Mouse (Mus musculus) lung, adult 2 months (tissue): ENCODE measurements around the gene Tnfsf18. TPM values are rescaled to one million over a fixed set of nuclear protein-coding genes. Genes with fewer than 3 reads are reported as not detected.

Source experiments
- DNase-seq: peaks from one replicate; pipeline ENCODE4 v3.0.0; 2022
- H3K4me1 ChIP-seq: fragments of 200-500 bp; 2 replicates; pipeline ENCODE4 v1.6.1; 2011; ENCODE audit warnings: low read length; ENCODE audit not compliant: control insufficient read depth, insufficient read depth
- H3K4me3 ChIP-seq: fragments of 200-500 bp; replicated peaks from 2 replicates; pipeline ENCODE3; 2011; ENCODE audit warnings: low read depth, mild to moderate bottlenecking, control low read depth, low read length; ENCODE audit errors: extremely low read depth
- CTCF ChIP-seq: fragments of 200-500 bp; IDR thresholded peaks from 2 replicates; pipeline ENCODE4 v1.5.1; 2011; ENCODE audit warnings: mild to moderate bottlenecking, low read length, control low read depth; ENCODE audit not compliant: insufficient read depth
- POLR2A ChIP-seq: fragments of 200-500 bp; IDR thresholded peaks from 2 replicates; pipeline ENCODE4 v1.6.1; 2011; ENCODE audit warnings: low read depth, mild to moderate bottlenecking, control low read depth, low read length, borderline replicate concordance; ENCODE audit errors: extremely low read depth
- WGBS: fragments of 180-500 bp; shearing (Covaris S2); methylation state at CpG from one replicate; pipeline ENCODE4 v1.1.7; 2018; 5-methylcytosine and 5-hydroxymethylcytosine counted together
- polyA plus RNA-seq: library from polyadenylated mRNA; depleted of rRNA; stranded (reverse); fragments of >200 nt; gene quantifications from 2 replicates; pipeline ENCODE4 v1.2.3, GENCODE M21; 2012; rRNA removed

Tnfsf18 gene
- polyA plus RNA-seq, result not detected in 2 replicates

DNA sequence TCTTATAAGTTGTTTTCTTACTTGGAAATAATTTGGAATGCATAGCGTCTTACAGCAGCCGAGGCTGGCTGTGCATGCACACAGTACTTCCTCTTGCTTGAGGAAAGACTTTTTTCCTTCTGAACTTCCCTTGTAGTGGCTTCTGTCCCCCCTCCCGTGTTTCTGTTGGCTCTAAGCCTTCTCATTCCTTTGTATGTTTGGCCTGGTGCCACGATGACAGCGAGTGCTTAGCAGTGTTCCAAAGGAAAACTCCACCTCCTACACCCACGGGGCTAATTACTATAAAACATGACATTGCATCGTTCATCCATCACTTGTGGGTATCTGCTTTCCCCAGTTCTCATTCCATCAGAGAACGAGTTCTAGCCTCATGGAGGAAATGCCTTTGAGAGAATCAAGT lies at the start of gene Tnfsf18:
Tnfsf18 (plus strand) TSS at position 313 of the 400 bp plus-strand sequence.
- peak; percentile 16 for DNase-seq
- H3K4me3 ChIP-seq, result no peak within 1 kb of the TSS
- peaks cover 4% of the 10 kb centered on the region for H3K4me1 ChIP-seq
- WGBS, result 1% methylated on average over 8 of the region's 8 CpGs
- TF ChIP-seq CTCF (no peak), POLR2A (no peak)

DNA sequence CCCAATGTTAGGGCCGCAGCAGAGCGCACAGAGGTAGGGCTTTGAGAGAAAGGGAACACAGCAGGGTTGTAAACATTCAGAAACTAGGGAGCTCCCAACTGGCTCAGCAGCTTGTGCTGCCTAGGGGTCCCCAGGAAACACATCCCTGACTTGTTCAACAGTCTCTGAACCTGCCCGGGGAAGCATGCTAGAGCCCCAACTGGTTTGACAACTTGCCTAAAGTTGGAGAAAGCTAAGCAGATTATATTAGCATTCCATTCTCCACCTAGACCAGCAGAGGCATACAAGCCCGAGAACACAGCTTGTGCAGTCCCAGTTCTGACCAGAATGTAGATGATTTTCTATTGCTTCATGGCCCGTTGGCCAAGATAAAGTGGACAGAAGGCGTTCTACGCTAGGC lies 49.6 kb upstream of the Tnfsf18 start:
- TF ChIP-seq CTCF (no peak), POLR2A (no peak)
- Histone ChIP-seq H3K4me3 (no peak overlapping the region), H3K4me1 (no peaks in the 10 kb centered on the region)
- 70% methylated on average over 7 of the region's 7 CpGs for WGBS
- no peak for DNase-seq

DNA sequence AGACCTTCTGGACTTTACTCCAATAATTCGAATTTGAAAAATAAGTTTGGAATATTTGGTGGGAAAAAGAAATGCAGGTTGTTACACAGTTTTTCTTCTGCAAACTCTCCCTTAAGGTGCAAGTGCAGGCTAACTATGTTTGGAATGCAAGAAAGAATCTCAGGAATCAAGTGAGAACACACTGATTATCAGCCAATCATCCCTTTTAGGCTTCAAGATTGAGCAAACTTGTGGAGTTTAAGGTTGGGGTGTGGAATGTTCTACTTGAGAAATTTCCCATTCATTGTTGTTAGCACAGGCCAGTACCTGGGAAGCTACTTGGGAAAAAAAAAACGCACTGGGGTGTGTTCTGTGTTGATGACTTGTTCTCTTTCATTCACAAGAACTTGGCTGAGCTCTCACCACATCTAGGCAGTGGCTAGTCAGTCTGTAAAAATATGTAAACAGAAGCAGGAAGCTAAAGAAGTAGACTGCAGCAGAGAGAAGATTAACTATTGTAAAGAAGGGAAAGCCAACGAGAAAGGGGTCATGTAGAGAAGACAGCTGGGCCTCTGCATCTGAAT lies 42.7 kb upstream of the Tnfsf18 start:
- Histone ChIP-seq H3K4me3 (no peak overlapping the region), H3K4me1 (no peaks in the 10 kb centered on the region)
- TF ChIP-seq CTCF (no peak), POLR2A (no peak)
- 20% methylated on average over 3 of the region's 3 CpGs for WGBS
- no peak for DNase-seq

DNA sequence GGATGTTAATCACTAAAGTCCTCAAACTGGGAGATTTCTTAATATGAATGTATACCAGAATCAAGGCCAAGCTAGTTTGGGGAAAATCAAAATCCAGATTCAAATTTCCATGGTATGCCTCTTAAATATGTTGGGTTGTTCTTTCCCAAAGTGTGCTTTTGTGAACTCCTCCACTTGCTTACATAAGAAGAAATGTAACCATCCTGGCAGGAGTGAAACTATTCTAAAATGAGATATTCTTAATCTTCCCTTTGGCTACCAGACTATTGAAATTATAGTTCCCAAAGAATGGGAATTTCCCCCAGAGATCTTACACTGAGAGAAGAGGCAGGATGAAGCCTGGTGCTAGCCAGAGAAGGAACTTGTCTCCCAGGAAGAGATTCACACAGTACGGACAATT lies 42.2 kb upstream of the Tnfsf18 start:
- 92% methylated on average over 1 of the region's 1 CpGs for WGBS
- Histone ChIP-seq H3K4me3 (no peak overlapping the region), H3K4me1 (no peaks in the 10 kb centered on the region)
- DNase-seq, result no peak
- TF ChIP-seq POLR2A (no peak), CTCF (no peak)

- no peaks in the 10 kb centered on the region for H3K4me1 ChIP-seq
- TF ChIP-seq POLR2A, result no peak
- TF ChIP-seq CTCF, result no peak
- DNase-seq, result no peak
- 61% methylated on average over 2 of the region's 2 CpGs for WGBS
- H3K4me3 ChIP-seq, result no peak overlapping the region
These were observed 30.9 kb upstream of the Tnfsf18 start for GRCm38 (mm10) chr1:161463388-161464085.

- no peaks in the 10 kb centered on the region for H3K4me1 ChIP-seq
- no peak for DNase-seq
- H3K4me3 ChIP-seq, result no peak overlapping the region
- no peak for TF ChIP-seq CTCF
- TF ChIP-seq POLR2A, result no peak
- WGBS, result 47% methylated on average over 3 of the region's 3 CpGs
These were observed 17.2 kb upstream of the Tnfsf18 start for GRCm38 (mm10) chr1:161477221-161477620.

DNA sequence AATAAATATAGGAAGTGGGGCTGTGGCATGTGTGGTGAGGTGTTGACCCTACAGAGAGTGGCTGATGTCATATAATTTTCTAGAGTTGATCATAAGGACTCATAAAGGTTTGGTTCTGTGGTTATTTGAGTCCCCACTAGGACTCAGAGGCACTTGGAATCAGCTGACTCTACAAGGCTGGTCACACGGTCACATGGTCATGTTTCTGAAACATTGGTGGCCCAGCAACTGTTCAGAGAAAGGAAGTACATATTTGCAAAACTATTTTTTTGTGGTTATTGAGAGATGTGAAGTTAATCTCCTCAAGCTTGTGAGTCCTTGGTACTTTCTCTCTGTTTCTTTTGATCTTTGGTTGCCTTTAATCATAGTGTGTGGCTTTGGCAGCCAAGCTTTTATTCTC lies 14.6 kb upstream of the Tnfsf18 start:
- H3K4me3 ChIP-seq, result no peak overlapping the region
- 68% methylated on average over 1 of the region's 1 CpGs for WGBS
- H3K4me1 ChIP-seq, result no peaks in the 10 kb centered on the region
- DNase-seq, result no peak
- TF ChIP-seq CTCF (no peak), POLR2A (no peak)

DNA sequence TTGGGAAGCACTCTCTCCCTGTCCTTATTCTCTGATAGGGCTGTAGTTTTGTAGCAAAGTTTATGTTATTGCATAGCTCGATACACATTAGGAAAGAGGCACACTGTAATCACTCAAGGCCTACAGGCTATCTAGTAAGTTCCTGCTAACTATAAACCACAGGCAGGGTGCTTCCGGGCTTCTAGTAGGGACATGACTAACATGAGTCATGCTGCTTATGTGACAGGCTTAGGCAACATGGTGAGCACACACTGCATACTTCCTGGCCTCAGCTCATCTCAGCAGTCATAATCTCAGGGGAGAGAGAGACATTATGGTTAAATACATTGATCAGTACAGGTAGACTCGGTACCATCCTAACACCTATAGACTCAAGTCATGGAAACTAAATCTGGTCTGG lies 12.2 kb upstream of the Tnfsf18 start:
- WGBS, result 69% methylated on average over 3 of the region's 3 CpGs
- no peak for DNase-seq
- H3K4me1 ChIP-seq, result no peaks in the 10 kb centered on the region
- TF ChIP-seq POLR2A (no peak), CTCF (no peak)
- H3K4me3 ChIP-seq, result no peak overlapping the region

GRCm38 (mm10) chr1:161487069-161487468 lies 7.4 kb upstream of the Tnfsf18 start:
- 65% methylated on average over 5 of the region's 5 CpGs for WGBS
- Histone ChIP-seq H3K4me3 (no peak overlapping the region), H3K4me1 (no peaks in the 10 kb centered on the region)
- DNase-seq, result no peak
- TF ChIP-seq POLR2A (no peak), CTCF (no peak)

DNA sequence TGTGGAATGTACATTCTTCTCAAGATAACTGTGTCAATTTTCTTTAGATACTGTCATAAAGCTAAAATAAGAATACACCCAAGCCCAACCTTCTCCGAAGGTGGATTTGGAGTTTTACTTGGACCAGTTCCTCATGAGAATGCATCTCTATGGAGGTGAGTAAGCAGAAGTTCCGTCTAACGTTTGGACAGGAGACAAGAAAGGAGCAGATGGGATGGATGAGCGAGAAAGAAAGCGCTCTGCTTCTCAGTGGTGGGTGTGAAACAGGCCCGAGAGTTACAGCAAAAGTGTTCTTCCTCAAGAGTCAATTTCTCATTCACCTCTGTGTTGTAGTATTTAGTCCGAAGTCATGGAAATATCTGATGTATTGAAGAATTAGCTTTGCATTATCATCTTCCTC lies 2.7 kb upstream of the Tnfsf18 start:
- no peak for DNase-seq
- Histone ChIP-seq H3K4me1 (peaks cover 4% of the 10 kb centered on the region), H3K4me3 (no peak overlapping the region)
- 84% methylated on average over 7 of the region's 7 CpGs for WGBS
- TF ChIP-seq CTCF, result no peak
- TF ChIP-seq POLR2A, result no peak
